Mouse (Mus musculus): ENCODE results near the gene Adam17. TPM values are rescaled to one million over a fixed set of nuclear protein-coding genes. Genes with fewer than 3 reads are reported as not detected.

Adam17 gene
- polyA plus RNA-seq, 3 experiments from 2014 or later = 47.3 to 68.0 (median 67.7) TPM

DNA sequence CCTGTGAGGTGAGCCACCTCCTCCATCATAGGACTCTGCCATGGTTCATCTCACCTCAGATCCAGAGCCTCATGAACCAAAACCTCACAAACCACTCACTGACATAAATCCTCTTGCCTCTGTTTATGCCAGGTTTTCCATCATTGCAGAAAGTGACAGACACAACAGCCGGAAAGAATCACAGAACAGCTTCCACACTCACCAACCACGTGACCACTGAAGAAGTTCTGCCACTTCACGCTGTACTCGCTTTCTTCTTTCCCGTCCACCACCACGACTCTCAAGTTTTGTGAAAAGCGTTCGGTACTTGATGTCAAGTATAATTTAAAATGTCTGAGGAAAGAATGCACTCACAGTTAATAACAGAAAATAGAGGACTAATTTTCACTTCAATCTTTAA lies 19.8 kb downstream of the Adam17 start:
- no peak for ATAC-seq

DNA sequence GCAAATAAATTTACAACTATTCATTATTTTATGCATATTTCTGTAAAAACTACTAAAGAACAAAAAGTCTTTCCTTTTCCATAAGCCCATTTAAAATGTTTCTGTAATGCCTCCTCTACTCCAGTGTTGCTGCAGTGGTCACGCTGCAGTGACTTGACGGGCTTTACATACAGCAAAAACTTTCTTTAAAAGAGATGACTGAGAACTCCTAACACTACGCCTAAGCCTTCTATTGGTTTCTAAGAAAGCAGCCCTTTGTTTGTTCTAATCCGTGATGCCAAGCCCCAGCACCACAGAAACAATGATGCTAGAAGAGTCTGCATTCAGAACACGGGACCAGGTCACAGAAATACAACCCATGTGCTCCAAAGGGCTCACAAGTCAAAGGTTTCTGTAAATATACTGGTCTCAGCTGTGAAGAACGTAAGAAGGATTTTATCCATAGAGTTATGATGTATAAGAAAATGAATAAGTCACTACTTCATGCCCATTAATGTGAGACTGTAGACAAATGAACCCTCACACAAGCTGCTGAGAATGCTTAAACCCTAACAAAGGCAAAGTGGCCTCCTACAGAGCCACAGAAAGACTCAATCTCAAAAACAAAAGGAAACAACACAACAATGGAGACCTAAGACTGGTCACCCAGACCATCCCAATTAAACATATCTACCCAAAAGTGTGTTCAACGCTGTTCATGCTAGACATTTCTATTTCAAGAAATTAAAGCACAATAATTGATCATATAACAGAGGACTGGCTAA lies 23.1 kb downstream of the Adam17 start:
- no peak for ATAC-seq

DNA sequence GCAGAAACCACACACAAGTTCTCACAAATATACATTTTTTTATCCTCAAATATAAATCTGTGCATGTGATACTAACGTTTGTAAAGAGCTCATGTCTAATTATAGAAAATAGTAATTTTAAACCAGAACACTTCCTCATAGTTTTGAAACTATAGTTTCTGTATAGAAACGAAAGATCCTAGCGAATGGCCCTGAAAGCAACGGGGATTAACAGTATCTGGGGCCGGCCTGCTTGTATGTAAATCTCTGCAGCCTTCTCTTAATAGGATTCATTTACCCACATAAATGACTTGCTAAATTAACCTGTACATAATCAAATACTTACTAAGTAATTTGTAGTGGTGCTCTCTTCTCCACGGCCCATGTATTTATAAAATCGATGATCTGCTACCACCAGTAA lies 26.5 kb downstream of the Adam17 start:
- ATAC-seq = no peak

DNA sequence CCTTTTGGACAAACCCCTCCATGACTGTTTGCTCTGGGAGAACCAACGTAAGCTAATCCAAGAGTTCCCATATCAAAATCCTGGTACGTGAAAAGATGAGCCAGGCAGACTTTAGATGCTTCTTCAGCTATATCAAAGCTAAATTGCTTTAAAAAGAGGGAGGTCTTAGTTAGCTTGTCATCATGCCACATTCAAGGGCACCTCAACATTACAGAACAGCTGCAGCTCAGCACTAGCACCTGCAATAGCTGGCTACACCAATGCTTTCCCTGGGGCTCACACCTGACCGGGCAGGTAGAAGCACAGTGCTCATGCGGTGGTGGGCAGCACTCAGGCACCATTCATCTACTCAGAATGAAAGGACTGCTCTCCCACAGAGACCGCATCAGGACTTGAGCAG lies 32.8 kb downstream of the Adam17 start:
- ATAC-seq = no peak

DNA sequence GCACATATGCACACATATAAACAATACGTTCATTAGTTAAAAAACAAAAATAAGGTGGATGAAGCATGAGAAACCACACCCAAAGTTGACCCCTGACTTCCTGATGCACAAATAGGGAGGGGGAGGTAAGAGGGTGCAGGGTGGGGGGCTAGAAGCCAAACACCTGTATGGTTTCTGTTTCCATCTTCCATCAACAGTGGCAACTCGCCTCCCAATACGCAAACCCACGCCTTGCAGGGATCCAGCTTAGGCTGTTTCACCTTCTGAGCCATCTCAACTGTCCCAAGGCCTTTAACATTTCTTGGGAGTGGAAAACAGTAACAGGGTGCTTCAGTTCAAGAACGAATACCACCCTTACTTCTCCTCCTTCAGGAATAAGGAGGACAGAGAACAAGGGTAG lies 36.3 kb downstream of the Adam17 start:
- ATAC-seq = no peak

DNA sequence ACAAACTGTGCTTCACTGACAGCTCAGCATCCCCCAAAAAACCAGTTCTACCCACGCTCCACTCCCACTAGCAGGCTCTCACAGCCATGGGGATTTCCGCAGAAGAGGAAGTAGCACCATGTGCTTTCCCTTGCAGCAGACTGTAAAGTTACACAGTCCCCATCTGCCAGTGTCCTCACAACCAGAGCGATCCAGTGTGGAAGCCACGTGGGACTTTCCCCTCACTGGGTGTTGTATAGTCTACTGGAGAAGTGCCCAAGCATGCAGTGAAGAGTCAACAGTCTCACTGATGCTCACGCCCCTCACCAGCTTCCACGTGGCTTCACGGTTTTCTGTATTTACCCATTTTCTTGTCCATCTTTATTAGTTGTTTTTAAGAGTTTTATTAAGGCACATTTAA lies 37.6 kb downstream of the Adam17 start:
- peak; percentile 97 for ATAC-seq

DNA sequence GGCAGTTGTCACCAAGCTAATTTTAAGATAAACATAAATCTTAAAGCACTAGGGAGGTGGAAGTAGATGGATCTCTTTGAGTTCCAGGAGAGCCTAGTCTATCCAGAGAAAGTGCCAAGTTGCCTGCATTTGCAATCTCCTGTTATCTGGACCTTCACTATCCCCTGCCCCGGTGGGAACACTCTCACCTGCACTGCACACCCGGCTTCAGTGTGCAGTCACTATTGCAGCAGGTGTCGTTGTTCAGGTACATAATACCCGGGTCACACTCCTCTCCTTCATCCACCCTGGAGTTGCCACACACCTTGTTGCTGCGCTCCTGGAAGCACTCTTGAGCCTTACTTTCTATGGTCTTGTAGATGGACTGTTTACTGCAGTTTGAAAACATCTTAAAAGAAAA lies 39.7 kb downstream of the Adam17 start:
- ATAC-seq = no peak

DNA sequence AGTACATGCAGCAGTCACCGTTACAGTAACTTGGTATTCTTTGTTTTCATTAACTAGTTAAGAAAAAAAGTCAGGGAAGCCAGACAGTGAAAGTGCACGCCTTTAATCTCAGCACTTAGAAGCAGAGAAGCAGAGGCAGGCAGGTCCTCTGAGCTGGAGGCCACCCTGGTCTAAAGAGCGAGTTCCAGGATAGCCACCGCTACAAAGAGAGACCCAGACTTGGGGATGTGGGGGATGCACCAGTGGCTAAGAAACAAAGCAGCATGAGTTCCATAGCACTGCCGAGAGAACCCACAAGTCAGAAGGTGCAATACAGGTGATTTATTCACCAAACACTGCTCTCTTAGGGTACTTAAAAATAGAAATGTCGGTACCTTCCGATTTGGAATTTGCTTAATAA lies 40.4 kb downstream of the Adam17 start:
- no peak for ATAC-seq

DNA sequence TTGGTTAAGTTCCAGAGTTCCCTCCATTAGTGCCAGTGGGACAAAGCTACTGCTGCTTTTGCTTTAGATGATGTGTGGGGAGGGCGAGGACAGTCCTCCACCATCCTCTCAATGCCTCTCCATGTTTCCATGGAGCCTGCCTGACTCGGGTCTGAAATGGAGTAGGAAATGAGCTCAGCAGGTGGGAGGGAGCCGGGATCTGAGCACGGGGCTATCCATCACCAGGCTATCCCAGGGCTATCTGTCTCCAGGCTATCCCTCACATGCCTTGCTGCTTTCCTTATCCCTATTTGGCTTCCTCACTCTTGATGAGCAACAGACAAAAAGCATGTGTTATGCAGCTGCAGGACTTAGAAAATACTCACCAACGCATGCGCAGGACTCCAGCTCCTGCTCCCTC lies 41.7 kb downstream of the Adam17 start:
- ATAC-seq = no peak

DNA sequence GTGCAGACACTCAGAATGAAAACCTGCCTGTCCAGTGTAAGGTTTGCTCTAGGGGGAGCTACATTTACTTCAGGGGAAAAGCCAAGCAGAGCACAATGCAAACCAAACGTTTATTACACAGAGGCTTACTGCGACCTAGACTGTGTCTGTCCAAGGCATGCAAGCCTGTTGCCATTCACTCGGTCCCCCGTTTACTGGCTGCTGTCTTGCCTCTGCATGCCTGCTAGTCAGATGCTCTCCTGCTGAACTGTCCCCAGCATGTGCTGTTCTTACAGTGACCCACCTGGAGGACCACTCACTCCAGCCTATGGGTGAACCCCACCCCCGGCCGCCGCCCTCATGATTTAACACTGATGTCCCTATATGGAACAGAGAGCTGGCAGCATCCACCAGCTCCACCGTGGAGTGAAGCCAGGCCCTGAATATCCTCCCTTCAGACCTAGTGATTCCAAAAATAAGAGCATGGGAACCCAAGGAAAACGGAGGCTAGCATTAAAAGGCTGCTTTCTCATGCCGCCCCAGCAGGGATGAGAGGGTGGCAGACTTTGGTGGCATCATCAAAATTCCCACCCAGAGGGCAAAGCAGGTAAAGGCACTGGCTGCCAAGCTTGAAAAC lies 42.4 kb downstream of the Adam17 start:
- no peak for ATAC-seq

DNA sequence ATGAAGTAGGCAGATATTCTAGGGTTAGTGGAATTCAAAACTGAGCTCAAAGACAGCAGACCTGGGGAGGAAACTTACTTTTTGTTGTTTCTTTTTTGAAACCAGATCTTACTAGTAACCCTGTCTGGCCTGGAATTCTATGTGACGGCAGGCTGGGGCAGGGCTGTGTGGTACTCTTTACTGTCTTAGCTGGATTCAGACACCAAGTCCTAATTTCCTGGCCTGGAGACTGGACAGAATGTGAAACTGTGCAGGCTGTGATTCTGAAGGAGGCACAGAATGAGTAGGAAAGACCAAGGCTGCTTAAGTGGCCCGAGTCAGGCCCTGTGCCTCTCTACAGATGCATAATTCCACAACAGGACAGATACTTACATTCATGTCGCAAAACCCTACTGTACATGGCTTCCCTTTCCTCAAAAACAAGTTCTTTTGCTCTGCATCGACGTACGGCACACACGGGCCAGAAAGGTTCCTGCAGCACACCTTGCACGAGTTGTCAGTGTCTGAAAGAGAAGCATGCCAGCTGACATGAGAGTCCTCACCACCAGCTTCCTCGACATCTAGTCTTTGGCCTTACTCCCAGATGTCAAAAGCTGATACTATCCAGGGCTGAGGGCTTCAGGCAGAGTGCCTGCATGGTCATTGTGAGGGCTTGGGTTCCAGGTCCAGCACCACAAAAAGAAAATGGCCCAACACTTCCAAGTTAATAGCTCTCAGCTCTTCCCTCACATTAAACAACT lies 43.6 kb downstream of the Adam17 start:
- no peak for ATAC-seq

DNA sequence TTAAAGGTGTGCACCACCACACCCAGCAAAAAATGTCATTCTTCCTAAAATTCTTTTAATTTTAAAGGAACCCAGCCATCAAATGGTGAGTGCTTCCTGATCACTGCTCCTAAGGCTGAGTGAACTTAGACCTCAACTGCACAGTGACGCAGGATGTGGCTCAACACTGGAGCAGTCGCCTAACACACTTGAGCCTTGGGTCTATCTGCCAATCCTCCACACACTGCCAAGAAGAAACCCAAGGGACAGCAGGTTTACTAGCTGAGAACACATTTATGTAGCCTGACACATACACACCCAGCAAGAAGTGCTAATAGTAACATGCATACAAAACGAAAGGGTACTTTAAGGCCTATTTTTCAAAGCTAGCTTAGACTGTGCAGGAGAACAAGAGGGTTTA lies 47.1 kb downstream of the Adam17 start:
- no peak for ATAC-seq

DNA sequence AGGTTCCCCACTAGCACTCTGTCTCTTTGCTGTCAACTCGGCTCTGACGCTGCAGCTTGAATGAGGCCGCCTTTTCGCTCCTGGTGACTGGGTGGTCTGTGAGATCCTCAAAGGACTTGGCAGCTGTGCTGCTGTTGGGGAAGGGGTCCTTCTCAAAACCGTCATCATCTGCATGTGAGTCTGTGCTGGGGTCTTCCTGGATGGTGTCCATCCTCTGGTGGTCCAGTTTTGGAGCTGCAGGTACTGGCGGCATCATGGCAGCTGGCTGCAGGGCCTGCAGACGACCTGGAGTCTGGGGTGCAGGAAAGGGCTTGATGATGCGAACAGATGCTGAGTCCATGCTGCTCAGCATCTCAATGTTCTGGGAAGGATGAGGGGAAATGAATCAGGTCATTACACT lies 48.2 kb downstream of the Adam17 start:
- no peak for ATAC-seq

DNA sequence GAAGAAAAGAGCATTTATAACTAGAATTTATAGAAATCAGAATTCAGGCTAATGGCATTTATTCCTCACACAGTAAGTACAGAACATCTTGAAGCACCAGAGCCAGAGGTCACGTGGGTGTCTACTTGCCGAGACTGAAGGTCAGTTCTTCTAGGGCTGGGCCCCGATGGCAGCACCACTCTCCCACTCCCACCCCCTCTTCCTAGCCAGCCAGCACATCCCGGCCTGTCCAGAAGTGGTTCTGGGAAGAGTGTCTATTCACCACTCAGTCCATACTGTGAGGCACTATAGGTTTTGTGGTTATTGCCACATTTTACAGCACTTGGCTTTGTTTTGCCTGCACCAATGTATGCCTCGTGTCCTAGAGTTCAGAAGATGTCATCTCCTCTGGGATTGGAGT lies 49.3 kb downstream of the Adam17 start:
- ATAC-seq = no peak

DNA sequence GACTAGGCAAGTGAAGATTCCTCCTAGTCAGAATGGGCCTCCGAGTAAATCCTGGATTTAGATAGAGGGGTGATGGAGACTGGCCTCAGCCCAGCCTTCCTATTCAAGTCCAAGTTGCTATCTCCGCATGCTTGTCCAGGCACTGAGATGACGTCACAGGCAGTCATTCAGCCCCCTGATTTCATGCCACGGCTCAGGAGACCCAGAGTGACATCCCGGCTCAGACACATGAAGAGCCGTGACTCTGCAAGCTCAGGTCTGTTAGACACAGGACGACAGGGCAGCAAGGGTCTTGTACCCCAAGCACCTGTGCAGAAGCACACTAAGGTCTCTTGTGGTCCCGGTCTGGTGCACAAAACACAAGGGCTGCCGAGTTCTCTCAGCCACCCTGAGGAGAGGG lies 50.6 kb downstream of the Adam17 start:
- ATAC-seq = no peak

DNA sequence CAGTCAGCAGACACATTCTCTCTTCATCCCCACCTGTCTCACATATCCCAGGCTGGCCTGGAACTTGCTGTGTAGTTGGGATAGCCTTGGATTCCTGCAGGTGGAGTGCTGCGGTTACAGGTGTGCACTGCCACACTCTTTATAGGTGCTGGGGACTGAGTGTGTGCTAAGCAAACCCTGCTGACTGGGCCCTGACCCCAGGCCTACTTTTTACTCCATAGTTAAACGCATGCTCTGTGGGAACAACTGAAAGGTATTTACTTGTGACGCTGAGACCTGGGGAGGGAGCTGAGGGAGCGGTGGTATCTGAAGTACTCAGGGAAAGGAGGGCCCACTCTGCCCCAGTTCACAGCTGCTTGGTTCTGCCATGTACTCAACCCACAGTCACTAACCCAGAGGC lies 51.1 kb downstream of the Adam17 start:
- no peak for ATAC-seq

DNA sequence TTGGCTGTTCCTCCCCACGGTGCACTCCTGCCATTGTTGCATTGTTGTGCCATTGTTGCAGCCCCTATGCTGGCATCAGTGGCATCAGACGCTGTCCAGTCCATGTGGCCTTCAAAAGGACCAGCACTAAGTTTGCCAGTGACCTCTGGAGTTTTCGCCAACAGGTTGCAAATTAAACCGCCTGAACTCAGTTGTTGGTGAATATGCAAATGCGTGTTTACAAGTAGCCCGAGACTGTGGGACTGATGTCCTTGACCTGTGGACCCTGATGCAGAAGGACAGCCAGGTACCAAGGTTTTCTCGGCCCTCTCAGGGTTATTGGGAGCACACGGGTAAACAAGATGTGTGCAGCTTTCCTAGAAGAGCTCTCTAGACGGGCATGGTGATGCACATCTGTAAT lies 52.3 kb downstream of the Adam17 start:
- no peak for ATAC-seq

DNA sequence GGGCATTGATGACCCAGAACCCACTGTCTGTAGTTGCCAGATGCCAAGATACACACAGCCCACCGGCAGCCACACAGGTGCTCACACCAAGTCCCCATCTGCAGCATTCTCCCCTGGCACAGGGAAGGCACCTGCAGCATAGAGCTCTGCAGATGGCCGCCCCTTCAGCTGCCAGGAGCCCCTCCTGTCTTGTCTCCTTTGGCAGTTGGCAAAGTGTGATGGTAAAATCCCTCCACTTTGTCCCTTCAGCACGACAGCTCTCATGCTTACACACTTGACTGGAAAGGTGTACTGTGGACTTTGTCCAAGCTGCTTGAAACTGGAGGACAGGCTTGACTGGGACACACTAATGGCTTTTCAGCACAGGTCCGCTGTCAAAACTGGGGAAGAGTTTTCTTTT lies 53.1 kb downstream of the Adam17 start:
- no peak for ATAC-seq

DNA sequence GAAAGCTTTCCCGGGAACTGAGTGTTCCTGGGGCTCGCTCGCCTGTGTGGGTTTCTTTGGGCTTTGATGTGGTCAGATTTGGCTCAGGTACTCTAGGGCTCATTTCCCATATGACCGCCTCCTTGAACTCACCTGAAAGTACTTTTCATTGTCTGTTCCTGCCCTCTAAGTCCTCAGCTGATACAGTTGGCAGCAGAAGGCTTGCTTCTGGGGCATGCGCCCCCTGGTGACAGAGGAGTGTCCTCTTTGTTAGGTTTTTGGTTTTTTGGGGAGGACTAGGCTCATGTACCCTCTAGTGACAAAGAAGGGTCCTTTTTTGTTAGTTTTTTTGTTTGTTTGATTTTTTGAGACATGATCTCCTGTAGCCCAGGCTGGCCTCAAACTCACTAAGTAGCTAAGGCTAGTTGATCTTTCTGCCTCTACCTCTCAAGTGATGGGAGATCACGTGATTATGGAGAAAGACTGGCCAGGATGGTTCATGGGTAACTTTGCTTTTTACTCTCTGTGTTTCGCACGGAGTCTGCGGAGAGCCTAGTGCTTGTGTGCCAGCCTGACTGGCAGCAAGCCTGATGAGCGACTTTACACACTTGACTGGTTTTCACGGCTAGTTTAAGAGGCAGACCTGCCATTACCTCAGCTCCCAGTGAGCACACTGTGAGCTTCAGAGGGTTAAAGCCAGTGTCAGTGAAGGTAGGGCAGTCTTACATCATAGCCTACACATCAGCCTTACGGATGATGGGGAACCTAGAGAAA lies 55.1 kb downstream of the Adam17 start:
- peak; percentile 58 for ATAC-seq

DNA sequence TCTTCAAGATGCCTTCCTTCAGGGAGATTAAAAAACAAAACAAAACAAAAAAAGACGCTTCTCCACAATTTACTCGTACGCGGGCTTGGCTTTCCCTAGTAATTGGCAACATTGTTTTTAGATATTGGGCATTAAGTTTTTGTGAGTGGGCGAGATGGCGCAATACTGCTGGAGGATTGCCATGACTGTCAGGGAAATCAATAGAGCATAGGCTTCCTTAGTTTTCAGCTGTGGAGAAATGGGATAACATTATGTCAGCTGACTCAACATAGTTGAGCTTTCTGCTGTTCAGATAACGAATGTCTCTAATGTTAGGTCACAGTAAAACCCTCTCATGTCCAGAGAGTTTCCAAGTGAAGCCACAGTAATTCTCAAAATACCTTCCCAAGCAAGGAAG lies 56.6 kb downstream of the Adam17 start:
- no peak for ATAC-seq

DNA sequence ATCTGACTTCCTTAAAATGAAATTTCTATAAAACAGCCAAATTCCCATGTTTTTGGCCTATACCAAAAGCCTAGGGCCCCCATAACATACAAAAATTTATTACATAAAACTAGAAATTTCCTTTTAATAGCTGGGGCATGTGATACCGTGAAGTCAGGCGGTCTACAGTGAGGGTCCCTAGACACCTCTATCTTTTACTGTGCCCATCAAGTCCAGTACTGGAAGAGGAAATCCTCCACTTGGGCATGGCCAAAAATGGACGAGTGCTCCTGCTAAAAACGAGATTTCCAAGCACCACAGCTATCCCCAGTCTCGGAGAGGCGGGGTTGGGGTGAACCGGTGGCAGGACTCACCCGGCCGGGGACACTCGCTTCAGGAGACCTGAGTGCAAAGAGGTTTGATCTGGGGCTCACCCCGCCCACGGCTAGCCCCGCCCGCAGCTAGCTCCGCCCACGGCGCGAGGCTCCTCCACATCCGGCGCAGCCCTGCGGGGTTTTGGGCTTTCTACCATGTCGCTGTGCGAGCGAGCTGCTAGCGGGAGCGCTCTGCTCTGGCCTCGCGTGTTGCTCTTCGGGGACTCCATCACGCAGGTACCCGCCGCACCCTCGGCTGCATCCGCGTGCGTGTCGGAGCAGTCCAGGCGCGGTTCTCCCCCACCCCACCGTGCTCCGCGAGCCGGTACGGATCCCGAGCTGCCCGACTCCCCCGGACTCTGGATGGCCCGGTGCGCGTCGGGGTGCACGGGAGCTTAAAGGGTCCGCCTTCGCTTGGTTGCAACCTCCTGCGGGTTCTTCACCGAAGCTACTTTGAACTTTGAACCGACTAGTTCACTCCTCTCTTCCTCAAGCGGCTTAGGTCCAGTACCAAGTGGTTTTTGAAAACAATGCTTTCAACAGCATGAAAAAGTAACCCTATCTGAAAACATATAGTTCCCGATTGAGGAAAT lies 57.2 kb downstream of the Adam17 start, which contains the start of gene Iah1:
TSS of gene Iah1 (plus strand) at position 467 of the 946 bp plus-strand sequence.
- ATAC-seq = peak; percentile 95

DNA sequence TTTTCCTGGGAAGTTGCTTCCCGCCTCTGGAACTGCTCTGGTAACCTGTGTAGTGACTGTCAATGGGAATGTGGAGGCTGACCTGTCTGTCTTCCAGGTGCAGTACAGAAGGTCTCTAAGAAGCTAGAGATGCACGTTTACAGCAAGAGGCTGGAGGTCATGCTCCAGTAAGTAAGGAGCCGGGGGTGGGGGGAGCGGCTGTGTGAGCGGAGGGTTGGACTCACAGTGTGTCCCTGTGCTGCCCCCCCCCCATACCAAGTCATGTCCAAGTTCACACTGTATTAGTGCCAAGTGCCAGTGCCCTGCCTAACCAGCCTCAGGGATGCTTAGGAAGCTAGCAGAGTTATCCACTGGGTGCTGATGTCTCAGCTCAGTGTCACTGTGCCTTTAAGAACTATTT lies 61.2 kb downstream of the Adam17 start:
- no peak for ATAC-seq

All from inflammation-experienced regulatory T-cells, adult 6 months (primary cell).